Mouse (Mus musculus) WW6 (cell line): ENCODE data around the gene Pak6.
"Not testable (repeated sequence)": the region's sequence is repeated elsewhere in the genome, so short reads cannot be mapped to it uniquely, and the experiment has no call there.

ENCODE experiments used
- DNase-seq: peaks from one replicate; pipeline ENCODE4 v3.0.0-alpha.2; 2013; ENCODE audit warnings: low read depth, low spot score

The Pak6 gene

DNA sequence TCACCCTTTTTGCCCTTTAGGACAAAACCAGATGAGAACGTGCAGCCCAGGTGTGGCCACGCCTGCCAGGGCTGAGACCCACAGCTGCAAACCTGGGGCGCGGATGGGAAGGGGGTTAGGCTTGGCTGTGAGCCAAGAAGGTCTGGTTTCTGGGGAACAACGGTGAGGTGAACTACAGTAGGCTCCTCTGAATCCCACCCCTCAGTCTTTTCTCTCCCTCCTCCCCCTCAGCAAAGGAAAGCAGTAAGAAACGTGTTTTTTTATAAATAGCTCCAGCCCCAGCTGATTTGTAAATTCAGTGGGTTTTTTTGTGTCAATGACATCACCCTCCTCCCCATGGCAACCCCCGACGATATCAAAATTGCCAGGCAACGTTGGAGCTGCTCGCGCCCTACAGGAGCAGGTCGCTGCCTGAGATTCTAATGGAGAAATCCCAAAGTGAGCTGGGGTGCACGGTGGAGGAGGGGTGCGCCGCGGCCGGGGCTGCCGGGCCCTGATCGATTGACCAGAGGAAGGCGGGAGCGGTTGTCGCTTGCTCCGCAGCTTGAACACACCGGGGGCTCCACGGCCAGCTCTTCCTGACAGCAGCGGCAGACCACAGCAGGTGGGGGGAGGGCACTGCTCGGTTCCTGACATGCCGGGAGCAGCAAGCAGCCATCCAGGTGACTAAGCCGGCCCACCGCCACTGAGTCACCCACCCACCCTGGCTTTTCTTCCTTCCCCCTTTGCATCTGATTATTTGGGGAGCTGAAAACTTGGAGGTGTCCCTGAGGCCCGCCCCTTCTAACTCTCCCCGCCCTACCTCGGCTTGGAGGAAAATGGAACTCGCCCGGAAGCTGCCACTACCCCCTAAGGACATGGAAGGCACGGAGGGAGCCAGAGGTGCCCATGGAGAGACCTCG, at the start of gene Pak6:
Gene Pak6, plus strand, starts transcription at position 402 of the 902 bp plus-strand sequence.
- DNase-seq = no peak

DNA sequence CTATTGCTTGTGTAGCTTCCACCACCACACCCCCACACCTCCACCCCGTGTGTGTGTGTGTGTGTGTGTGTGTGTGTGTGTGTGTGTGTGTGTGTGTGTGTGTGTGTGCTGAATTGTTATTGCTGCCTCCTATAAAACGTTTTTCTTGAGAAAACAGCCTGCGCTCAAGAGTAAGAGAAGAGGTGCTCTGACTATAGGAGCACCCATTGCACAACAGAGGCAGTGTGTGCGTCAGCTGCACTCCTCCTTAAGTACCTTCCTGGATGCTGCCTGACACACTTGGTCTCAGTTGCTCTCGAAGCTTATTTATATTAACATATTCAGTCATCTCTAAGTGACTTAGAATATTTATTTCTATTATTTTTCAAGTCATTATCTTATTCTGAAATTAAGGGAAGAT, 45.1 kb upstream of the Pak6 start:
- no peak for DNase-seq

DNA sequence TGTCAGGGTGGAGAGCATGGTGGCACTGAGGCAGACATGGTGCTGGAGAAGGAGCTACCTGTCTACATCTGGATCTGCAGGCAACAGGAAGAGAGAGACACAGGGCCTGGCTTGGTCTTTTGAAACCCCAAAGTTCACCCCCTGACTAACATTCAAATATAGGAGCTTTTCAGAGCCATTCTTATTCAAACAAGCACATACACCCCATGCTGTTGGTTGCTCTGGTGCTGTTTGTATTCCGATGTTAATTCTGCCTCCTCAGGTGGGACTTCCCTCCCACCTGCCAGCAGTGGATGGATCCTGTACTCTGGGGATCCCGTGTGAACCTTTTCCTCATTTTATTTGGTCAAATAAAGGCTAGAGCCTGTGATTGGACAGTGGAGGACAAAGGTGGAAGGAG, 43.0 kb upstream of the Pak6 start:
- DNase-seq = no peak

DNA sequence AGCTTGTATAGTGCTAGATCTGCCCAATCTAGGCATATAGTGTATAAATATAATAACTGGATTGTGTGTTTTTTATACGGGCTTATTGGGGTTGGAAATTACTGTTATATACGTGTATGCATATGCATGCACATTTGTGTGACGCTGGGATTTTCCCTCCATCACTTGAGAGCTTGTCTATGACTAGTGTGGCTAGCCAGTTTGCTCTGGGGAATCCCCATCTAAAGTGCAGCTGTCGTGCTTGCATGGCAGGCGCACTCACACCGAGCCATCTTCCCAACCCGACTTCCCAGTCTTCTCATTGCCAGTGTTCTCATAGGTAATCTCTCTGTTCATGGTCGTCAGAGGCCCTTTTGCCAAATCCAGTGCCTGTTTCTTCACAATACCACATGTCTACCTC, 42.5 kb upstream of the Pak6 start:
- DNase-seq = no peak

DNA sequence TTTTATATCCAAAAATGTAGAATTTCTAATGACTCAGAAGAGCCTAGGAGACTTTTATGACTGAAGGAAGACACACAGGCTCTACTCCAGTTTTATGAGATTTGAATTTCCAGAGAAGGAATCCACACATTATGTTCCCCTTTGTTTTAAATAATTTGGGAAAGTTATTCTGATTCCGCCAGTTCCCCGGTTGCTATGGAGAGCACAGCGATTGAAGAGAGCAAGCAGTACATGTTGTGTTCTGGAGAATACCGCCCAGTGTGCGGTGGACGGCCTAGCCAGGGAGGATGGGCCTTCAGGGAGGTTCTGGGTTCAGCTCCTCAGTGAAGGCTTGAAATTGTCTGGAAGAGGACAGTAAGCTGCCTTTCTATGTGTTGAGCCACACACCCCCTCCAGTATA, 33.8 kb upstream of the Pak6 start:
- no peak for DNase-seq

DNA sequence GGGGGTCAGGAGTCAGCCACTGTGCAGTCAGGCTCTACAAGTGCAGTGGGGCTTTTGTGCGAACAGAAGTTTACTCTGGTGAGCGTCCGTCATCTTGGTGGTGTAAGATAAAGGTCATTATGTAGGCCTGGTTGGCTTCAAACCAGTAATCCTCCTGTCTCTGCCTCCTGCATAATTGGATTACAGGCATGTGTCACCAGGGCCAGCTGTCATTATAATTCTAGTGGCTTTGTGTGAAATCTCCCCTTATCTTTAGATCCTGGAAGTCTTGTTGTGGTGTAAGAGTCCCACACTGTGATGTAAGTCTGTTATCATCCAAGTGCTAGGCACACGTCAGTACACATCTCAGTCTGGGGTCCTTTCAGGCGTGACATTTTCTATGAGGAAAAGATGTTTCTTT, 29.7 kb upstream of the Pak6 start:
- no peak for DNase-seq

DNA sequence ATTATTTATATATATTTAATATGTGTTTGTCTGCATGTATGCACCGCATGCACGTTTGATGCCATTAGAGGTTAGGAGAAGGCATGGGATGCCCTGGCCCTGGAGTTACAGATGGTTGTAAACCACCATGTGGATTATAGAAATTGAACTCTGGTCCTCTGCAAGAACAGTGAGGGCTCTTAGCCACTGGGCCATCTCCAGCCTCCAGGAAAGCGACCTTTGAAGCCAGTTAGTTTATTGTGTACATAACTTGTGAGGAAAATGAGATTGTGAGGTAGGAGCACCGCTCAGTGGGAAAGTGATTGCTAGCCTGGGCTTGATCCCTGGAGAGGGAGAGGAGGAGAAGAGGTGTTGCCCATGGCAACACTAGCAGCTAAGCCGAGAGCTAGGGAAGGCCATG, 25.8 kb upstream of the Pak6 start:
- no peak for DNase-seq

DNA sequence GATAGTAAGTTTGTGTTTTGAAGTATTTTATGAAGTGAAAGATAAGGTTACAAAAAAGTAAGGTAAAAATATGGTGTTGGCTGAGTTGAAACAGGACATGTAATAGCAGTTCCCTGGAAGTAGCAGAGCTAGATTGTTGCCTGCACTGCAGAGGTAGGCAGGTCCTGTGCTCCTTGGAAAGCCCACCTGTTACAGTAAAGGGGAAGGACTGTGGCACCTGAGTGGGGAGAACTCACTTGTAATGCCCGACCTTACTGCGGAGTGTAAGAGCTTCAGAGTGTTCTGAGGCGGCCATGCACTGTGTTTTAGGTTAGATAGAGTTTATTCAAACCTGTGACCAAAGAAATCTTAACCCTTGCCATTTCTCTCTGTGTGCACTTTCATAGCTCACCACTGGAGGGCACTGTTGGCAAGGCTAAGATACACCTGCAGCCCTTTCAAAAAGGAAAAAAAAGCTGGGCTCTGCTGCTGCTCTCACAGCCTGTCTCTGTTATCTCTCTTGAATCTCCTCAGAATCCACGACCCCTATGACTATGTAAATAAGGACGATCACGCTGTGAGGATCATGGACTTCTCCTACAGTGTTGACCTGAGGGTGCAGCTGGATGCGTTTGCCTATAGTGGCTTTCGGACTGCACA, 25.1 kb upstream of the Pak6 start:
- DNase-seq = no peak

DNA sequence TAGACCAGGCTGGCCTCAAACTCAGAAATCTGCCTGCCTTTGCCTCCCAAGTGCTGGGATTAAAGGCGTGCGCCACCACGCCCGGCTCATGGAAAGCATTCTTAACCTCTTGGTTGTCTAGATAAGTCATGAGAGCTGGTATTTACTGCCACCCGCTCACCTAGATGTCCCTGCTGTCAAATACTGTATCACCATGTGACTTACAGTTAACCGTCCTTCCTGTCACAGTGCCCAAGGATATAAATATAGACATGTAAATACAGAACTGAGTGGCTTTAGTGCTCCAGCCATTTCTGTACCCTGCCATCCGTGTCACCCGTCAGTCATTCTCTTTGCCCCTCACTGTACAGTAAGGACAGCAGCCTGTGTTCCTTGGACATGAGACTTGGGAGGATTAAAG, 24.4 kb upstream of the Pak6 start:
- no peak for DNase-seq

DNA sequence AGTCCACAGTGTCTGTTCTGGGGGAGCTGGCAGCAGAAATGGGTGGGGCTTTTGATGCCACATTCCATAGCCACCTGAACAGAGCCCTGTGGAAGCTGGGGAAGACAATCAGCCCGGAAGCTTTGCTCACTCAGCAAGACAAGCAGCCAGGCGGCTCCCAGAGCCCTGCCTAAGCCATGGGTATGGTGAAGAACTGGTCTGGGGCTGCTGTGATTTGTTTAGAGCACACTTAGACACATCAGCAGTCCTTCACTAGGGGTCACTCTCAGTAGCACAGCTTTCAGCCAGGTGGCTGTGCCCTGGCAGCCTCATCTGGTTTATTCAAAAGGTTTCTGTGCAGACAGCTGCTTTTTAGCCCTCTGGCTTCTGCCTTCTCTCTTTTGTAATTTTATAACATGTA, 22.0 kb upstream of the Pak6 start:
- no peak for DNase-seq

DNA sequence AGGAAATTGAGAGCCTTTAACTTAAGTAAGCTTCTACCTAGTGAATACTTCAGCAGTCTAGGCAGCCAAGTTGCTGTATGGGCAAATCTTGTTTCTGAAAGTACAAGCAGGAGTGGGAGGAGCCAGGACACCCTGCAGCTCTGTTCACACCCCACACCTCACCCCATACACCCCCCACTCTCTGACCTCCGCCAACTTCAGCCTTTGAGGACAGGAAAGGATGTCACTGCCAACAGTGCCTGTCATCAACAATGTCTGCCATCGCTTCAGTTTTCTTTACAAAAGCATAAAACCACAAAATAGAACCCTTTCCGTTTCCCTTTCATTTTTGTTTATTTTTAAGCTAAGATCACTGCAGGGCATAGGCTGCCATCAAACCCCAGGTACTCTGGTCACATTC, 20.7 kb upstream of the Pak6 start:
- DNase-seq = no peak

DNA sequence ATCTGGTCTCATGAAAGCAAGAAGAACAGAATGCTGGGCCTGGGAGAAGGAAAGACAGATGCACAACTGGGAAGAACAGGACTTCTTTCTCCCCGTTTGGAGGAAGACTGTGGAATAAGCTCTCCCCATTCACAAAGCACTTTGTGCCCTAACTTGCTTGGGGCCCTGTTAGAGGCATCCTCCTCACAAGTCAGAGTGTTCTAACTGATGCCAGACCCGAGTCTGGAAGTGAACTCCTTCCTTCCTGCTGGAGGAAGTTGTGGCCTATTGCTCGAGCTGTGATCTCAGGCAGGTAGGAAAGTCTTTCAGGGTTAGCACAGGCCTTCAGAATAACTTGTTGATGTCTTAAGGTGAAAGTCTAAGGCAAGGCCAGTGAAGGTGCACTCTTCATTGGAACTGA, 20.2 kb upstream of the Pak6 start:
- DNase-seq = no peak

DNA sequence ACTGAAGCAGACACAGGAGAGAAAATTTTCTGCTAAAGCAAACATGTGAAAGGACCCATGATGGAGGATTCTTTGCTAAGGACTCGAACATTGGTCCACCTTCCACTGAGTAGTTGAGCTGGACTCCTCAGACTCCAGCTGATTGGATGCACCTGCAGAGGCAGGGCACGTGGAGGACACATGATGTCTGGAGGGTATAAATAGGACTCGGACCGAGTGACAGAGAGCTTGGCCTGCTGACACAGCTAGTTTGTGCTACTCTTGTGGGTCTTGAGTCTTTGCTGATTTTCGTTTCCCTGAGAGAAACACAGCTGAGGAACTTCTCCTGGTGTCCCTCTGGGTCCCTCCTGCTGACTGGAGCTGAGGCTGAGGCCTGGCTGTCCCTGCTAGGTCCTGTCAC, 16.4 kb upstream of the Pak6 start:
- DNase-seq = no peak

DNA sequence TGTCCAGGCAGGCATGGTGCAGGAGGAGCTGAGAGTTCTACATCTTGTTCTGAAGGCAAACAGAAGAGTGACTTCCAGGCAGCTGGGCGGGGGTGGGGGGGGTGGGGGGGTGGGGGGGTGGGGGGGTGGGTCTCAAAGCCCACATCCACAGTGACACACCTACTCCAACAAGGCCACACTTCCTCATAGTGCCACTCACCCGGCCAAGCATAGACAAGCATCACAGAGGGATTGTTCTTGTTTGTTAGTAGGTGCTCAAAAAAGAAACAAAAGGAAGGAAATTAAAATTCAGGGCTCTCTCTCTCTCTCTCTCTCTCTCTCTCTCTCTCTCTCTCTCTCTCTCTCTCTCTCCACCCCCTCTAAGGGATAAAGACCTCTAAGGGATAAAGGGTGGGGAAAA, 12.4 kb upstream of the Pak6 start:
- not testable (repeated sequence) for DNase-seq

DNA sequence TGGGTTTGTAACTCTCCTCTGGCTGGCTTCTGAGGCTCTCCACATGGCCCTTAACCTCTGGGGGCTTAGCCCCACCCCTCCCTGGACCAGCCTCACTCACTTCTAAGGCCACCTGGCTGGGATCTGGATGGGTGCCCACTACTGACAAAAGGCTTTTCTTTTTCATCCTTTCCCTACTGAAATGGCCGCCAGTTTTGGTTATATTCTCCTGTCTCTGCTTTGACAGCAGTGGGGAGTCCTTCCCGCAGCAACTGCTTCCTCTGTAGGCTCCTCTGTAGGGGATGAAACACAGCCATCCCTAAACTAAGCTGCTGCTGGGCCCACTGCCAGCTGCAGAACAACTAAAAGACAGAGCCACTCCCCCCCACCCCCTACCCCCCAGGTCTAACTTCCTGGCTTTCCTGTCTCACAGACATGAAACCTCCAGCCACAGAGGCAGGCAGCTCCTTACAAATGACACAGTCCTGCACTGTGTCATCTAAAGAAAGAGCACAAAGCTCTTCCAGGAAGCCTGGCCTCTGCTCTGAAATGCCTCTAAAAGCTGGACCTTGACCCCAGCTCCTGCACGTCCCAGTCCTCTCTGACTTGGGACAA, 6.3 kb upstream of the Pak6 start:
- DNase-seq = no peak

DNA sequence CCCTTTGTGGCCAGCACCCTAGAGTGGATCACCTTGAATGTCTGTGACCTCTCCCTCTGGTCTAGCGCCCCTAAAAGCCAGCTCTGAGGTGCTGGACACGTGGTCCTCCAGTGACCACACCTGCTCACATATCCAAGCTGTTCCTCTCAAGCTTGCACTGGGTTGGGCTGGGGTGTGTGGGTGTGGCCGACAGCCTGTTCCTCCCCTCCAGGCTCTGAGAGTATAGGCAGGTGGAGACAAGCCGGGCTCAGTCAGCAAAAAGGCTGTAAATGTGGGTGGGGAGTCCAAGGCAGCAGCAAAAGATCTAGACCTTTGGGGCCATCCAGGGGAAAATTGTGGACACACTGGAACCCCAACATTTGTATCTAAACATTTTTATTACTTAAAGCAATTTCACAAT, 4.6 kb upstream of the Pak6 start:
- DNase-seq = no peak

DNA sequence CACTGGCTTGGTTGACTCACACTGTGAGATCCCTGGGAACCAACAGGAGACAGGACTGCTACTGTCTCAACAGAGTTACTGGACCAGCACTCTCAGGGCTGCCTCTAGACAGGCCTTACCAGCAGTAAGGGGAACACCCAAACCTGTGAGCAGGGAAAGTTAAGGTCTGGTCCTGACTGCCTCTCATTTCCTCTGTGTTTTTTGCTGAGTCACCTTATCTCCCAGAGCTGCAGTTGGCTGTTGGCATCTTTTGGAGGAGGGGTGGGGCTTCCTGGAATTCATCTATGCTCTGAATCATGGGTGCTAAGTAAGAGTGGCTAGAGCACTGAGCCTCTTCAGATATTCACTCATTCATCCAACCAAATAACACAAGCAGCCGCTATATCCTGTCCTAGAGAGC, 4.0 kb upstream of the Pak6 start:
- no peak for DNase-seq

DNA sequence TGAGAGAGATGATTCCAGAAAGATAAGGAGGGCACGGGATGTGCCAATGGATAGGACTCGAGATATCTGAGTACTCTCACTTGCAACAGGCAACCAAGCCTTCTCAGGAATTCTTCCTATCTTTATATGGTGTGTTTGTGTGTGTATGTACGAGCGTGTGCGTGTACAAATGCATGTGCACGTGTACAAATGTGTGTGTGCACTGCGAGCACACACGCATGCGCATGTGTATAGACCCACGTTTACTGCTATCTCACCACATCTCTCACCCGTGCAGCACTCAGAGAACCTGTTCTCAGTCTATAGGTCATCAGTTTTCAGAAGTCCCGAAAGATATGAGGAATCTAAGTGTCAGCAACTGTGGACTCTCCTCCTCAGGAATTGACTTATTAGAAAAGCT, 3.6 kb upstream of the Pak6 start:
- DNase-seq = no peak

DNA sequence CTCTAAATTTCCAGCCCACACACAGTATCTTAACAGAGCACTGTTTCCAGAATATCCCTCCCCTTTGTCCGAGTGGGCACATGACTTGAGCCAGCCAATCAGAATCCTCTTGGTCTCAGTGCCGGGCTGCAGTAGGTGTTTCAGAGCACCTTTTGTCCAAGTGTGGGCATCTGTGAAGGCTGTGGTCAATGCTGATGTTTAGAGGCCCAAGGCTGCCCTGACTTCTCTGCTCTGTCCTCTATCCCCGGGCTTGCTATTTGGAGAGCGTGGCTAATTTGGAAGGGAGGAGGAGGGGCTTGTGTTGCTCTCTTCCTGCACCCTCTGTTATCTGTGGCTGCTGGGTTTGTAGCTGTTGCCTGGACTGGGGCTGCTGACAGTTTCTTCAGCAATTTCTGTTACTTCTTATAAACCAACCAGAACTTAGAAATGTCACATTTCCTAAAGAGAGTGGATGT, 3.1 kb upstream of the Pak6 start:
- no peak for DNase-seq

DNA sequence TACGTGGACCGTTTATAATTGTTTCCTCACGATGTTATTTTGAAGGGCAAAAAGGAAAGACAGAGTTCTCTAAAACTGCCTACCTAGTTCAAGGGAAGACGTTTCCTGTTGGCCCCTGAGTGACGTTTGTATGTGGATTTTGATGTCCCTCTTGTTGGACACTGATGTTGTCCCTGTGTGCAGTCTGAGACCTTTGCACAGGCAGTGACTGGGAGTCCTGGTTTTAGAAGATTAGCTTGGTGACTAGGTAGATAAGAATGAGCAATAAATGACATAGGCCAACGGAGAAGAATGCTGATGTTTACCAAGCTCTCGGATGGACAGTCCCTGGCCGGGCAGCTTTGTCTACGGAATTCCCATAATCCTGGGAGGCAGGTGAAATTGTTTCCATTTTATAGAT, 1.2 kb upstream of the Pak6 start:
- no peak for DNase-seq

DNA sequence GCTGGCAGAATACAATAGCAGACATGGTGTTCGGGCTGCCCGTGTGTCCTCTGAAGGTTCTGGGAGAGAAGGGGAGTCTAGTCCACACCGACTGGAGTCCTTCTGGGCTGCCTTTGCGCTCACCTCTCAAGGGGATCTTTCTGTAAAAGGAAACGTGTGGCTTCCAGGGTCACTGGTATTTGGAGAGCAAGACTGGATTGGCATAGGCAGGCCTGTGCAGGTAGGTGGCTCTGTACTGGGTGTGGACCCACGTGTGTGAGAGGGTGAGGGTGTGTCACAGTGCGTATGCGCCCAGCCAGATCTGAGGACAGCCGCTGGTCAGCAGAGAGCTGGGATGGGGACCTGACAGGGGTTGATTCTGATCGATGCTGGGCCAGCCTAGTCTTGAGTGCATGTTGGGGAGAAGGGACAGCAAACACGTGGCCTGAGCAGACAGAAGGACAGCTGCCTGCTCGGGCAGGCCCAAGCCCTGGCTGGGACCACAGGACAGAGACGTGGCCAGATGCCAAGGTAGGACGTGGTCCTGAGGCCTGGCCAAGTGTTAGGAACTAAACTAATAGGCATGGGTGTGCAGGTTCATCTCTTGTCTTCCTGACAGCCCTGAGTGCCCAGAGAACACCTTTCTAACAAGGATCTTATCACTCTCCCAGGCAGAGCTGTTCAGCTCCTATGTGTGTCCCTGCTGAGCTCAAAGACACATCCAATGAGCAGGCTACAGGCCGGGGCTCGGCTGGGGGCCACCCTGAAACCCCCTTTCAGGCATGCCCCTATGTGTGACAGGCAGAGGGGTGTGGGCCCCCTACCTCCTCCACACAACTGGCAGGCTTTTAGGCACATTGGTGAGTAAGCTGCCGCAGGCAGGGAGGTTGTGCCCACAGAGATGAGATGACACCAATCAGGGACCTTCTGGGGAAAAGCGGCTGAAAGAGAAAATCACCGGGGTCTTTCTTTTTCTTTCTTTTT, 982 bp downstream of the Pak6 start:
- no peak for DNase-seq
